Mouse (Mus musculus): ENCODE measurements around the gene Il31ra. TPM values are rescaled to one million over a fixed set of nuclear protein-coding genes. Genes with fewer than 3 reads are reported as not detected.
A peak's percentile ranks its signal among the peaks of the same experiment; 100 is the strongest.

The Il31ra gene
- total RNA-seq, 4 experiments from 2014 or later: 0.13 to 0.81 (median 0.32) TPM; not detected in 1

DNA sequence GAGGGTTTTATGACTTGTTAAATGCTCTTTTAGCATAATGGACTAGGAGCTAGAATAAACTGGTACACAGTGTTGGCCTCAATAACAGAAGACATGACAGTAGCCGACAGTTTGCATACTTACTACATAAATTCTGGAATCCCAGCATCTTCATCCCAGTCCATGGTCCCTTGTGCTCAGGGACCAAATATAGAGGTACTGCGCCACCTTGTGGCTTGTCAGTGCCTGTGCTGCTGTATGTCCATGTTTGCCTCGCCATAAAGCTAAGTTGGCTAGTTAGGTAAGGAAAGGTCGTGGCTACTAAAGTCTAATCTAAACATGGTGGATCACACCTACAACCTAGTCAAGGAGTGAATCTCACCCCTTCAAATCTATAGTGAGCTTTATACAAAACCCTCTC is 84.7 kb downstream of the Il31ra start:
- peak in 1 of 2 experiments; percentile 33 for DNase-seq (ENCODE audit: low spot score in 2 of 2)

DNA sequence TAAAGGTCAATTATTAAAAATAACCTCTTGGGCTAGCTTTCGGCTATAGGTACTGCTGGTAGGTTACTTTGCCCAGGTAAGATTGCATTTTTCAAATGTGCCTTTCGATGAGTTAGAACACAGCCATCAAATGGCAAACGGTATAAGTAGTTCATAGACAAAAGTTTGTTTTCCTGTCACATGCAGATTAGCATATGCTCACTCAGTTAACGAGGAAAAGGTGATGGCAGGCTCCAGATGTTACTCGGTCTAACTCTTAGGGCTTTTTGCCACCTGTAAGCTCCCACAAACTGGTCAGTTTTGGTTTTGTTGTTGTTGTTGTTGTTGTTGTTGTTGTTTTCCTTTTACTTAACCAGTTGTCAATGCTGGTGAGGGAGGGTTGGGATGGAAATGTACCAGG is 85.7 kb downstream of the Il31ra start:
- no peak for DNase-seq (ENCODE audit: low spot score in 2 of 2)

DNA sequence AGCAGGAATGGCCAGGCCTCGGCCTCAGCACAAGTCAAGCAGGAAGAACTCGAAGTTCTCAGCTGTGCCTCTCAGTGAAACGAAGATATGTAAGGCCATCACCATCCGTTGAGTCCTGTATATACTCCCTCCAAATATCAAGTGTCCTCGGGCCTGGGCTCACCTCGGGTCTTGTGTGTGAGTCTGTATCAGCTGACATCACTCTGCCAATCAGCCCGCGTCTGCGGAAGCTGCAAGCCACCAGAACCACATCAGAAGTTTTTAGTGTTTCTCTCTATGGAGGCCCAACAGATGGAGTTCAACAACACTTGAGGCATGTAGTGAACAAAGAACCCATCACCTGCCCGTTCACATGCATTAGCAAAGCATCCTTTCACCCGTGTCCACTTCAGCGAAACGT is 86.5 kb downstream of the Il31ra start:
- no peak for DNase-seq (ENCODE audit: low spot score in 2 of 2)

DNA sequence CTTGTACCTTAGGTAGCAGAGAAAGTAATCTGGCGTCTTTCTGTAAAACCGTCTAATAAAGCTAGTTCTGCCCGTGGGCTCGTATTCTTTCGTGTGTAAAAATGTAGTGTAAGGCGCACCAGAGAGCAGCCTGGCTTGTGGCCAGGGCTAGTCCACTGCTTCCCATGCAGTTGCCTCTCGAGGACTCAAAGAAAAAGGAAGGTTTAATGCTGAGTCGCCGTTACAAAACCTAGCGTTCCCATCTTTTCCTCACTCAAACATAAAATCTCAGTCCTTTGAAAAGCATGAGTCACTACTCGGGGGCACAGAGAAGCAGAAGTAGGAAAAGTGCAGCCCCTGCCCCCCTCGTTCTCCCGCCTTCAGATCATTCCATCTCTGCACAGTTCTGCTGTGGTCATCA is 87.4 kb downstream of the Il31ra start:
- no peak for DNase-seq (ENCODE audit: low spot score in 2 of 2)

DNA sequence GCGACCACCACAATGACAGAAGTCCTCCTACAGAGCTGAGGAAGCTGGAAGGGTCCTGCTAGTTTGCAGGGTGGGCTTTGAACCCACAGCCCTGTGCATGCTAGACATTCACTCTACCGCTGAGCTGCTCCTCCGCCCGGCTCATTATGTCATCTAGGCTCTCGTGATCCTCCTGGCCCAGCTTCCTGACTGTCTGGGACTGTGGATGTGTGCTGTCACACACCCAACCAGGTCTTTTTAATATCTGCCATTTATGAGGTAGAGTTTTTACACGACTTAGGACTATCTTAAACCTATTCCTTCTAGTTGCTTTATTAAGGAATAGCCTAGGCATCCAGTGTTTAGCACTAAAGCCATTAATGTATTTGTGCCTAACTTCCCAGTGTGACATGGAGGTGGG is 88.7 kb downstream of the Il31ra start:
- DNase-seq (ENCODE audit: low spot score in 2 of 2): no peak

DNA sequence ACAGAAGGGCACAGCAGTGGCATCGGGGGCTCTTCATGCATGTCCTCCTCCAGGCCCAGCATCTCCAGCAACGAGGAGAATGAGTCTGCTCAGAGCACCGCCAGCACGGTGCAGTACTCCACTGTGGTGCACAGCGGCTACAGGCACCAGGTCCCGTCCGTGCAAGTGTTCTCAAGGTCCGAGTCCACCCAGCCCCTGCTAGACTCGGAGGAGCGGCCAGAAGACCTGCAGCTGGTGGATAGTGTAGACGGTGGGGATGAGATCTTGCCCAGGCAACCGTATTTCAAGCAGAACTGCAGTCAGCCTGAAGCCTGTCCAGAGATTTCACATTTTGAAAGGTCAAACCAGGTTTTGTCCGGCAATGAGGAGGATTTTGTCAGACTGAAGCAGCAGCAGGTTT is 90.3 kb downstream of the Il31ra start:
- DNase-seq (ENCODE audit: low spot score in 2 of 2): no peak

DNA sequence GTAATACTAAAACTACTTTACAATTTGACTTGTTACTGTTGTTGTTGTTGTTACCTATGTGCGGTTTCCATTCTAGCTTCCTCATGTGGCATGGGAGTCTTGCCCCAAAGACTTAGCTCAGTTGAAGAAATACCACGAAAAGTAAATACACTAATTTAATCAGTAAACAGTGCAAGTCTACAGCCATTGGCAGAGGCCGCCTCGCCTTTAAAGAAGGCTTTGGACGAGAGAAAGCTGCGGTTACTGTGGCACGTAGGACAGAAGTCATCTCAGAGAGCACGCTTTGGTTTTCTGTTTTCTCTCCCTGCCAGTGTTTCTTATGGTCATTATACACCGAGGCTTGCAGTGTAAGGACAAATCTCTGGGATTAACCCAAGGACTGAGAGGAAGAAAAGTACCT is 93.7 kb downstream of the Il31ra start:
- DNase-seq (ENCODE audit: low spot score in 2 of 2): no peak

DNA sequence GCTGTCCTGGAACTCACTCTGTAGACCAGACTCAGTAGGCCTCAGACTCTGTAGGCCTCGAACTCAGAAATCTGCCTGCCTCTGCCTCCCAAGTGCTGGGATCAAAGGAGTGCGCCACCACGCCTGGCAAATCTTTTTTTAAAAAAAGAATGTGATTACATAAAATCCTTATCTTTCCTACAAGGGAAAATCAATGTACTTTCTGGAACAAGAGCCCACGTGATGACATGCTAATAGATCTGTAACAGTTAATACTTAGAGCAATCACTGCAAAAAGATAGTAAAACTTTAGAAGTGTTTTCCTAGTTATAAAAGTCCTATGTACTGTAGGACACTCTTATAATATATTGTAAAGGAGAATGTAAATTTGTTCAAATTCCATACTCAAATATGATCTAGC is 94.1 kb downstream of the Il31ra start:
- DNase-seq (ENCODE audit: low spot score in 2 of 2): no peak

DNA sequence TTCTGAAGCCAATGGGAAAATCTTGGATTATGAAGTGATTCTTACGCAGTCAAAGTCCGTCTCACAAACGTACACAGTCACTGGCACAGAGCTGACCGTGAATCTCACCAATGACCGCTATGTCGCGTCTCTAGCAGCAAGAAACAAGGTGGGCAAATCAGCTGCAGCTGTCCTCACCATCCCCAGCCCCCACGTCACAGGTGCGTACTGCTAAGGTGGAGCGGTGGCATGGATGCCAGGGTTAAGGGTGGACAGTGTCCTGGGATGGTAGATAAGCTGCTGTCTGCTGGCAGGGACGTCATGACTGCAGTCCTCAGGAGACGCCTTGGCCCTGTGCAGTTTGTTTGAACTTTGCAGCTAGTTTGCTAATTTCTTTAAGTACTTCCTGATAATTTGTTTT is 99.6 kb downstream of the Il31ra start:
- DNase-seq (ENCODE audit: low spot score in 2 of 2): no peak

DNA sequence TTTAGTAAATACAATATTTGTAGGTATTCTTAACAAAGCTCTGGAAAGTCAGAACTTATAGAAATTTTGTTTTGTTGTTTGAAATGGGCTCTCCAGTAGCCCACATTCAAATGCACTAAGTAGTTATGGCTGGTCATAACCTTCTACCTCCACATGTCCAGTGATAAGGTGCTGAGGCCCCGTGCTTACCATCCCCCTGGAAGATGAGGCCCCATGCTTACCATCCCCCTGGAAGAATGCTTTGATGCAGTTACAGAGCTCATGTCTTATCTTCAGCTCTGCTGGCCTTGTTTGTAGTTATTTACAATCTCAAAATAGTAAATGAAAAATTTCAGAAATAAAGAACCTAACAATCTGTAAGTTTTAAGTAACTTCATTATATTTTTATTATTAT is 101.9 kb downstream of the Il31ra start:
- no peak for DNase-seq (ENCODE audit: low spot score in 2 of 2)

DNA sequence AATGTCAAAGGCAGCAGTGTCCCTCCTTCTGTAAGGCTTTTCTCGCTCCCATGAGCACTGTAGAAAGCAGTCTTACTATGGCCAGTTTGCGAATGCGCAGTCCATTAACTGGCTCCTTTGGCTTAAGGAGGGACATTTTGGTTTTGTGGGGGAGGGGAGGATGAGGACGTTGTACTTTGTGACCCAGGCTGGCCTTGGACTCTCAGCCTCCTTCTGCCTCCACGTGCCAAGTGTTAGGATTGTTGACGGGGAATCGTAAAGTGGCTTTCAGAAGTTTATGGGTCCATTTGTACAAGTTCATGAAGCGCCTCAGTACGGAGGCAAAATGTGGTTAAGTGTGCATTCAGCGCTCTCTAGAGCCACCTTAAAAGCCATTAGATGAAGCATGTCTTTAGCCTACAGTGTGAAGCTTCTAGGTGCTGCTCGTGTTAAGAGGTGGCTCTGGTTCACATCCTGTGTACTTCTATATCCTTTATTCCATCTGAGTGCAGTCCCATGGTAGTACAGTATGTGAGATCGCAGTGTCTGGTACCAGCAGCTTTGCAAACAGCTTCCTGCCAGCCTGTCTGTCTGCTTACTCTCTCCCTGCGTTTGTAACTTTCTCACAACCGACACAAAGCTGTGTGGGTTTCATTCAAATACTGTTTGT is 102.4 kb downstream of the Il31ra start:
- no peak for DNase-seq (ENCODE audit: low spot score in 2 of 2)

DNA sequence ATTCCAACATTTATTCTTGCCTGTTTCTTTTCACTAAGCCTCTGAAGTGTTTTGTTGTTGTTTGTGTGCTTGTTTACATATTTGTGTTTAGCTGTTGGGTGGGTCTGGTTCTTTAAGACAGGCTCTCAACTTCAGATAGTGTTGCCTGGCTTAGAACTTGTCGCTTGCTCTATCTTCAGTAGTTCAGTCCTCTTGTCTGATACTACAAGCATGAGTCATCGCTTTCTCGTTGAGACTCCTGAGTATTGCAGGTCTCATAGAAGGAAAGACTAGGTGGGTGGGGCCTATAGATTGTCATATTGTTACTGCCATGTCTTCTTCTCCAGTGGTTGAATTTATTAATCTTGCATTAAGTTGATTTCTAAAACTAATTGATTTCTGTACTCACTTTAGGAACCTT is 104.1 kb downstream of the Il31ra start:
- DNase-seq (ENCODE audit: low spot score in 2 of 2): no peak

DNA sequence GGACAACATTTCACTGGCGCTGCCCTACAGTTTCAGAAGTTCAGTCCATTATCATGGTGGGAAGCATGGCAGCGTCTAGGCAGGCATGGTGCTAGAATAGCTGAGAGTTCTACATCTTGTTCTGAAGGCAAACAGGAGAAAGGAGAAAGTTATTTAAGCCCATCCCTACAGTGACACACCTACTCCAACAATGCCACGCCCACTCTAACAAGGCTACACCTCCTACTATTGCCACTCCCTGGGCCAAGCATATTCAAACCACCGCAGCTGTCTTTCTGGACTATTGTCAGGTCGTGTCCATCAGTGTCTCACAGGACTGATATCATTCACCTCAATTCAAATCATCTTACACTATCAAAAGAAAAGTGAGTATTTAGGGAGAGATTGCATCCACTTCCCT is 107.5 kb downstream of the Il31ra start:
- no peak for DNase-seq (ENCODE audit: low spot score in 2 of 2)

DNA sequence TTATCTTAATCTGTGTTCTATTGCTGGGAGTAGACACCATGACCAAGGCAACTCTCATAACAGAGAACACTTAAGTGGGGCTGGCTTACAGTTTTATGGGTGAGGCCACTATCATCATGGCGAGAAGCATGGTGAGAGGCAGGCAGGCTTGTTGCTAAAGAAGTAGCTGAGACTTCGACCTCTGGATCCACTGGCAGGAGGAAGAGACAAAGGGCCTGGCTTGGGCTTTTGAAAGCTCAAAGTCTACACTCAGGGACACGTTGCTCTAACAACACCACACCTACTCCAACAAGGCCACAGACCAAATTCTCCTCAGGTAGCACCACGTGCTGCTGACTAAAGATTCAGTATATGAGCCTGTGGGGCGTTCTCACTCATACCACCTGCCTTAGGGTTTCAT is 107.9 kb downstream of the Il31ra start:
- no peak for DNase-seq (ENCODE audit: low spot score in 2 of 2)

DNA sequence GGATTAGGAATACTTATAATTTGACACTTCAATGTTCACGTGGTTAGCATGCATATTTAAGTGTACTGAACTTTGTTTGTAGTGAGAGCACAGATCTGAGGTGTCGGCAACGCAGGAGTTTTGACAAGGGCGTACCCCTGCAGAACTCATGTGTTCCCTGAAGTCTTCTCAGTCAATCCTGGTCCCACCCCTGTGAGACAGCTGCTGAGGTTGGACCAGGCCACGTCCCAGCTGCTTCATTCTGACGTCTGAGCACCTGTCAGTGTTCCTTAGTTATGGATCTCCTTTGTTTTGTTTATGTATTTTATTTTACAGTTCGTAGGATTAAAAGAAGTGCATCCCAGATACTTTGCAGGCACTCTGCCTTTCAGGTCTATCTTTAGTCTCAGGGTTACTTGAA is 111.1 kb downstream of the Il31ra start:
- DNase-seq (ENCODE audit: low spot score in 2 of 2): no peak

DNA sequence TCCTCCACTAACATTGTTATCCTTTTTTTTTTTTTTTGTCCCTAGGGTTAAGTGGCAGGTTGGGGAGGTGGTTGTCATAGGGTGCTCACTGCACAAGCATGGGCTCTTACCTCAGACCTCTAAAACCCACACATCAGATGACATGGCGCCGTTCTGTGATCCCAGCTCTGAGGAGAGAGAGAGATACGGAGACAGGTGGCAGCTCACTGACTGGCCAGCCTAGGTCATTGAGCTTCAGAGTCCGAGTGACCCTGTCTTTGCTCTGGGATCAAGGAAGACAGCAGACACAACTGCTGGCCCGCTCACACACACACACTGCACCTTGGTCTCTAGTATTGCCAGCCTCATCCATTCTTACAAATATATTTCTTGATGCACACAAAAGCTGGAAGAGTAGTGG is 111.6 kb downstream of the Il31ra start:
- no peak for DNase-seq (ENCODE audit: low spot score in 2 of 2)

DNA sequence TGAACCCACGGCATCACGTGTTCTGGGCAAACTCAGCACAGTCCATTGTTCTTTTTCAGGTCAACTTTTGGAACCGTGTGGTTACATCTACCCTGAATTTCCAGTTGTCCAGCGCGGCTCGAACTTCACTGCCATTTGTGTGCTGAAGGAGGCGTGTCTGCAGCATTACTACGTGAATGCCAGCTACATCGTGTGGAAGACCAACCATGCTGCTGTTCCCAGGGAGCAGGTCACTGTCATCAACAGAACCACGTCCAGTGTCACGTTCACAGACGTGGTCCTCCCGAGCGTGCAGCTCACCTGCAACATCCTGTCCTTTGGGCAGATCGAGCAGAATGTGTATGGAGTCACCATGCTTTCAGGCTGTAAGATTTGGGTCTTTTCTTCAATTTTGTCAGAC is 114.2 kb downstream of the Il31ra start:
- DNase-seq (ENCODE audit: low spot score in 2 of 2): no peak

DNA sequence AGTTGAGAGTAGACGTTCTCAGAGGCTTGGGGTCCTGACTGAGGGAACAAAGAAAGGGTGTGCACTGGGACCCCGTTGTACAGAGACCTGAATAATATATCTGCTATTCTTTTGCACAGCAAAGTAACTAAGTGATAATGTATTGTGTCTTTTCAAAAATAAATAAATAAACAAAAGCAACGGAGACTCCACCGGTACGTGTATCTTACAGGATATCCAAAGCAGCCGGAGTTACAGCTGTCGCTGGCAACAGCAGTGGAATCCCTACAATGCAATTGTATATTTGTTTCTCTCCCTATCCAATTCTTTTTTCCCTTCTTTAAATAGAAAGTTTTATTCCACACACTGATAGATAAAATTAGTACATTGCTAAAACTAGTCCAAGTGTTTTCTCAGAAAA is 115.1 kb downstream of the Il31ra start:
- no peak for DNase-seq (ENCODE audit: low spot score in 2 of 2)

DNA sequence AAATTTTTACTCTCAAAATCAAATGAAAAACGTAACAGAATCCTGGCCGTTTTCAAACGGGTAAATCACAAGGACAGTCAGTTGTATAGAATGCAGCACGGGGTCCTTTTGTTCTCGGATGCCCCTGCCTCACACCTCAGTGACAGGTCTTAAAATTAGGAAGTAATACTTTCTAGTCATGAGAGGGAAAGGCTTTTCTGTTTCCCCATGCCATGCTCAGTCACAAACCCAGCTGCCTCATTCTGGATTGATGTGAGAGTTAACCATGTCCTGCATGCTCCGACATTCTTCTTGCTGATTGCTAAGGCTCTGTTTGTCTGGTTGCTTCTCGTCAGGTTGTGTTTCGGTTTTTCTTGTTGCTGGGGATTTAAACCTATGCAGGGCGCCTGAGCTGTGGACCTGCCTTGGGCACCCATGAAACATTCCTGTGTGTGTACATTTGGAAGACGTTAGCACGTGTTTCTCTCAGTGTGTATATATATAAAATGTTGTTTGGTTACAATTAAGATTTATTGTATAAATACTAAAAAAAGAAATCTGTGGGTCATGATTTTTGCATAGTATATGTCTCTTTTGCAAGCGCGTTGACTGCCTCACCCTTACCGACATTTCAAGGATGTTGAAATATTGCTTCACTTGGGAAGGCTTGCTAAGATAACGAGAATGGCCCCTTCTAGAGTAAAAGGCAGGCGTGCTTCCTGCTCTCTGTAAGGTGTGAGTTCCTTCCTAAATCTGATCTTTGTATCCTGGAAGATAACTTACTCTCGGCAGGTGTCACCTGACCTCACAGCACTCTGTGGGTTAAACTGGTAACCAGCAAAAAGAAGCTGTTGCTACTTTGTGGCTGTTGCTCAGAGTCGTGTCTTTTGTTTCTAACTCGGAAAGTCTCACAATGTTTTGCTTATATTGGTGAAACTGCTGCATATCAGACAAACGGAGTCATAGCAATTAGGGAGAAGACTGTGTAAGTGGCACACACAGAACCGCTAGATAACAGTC is 120.1 kb downstream of the Il31ra start:
- no peak for DNase-seq (ENCODE audit: low spot score in 2 of 2)

DNA sequence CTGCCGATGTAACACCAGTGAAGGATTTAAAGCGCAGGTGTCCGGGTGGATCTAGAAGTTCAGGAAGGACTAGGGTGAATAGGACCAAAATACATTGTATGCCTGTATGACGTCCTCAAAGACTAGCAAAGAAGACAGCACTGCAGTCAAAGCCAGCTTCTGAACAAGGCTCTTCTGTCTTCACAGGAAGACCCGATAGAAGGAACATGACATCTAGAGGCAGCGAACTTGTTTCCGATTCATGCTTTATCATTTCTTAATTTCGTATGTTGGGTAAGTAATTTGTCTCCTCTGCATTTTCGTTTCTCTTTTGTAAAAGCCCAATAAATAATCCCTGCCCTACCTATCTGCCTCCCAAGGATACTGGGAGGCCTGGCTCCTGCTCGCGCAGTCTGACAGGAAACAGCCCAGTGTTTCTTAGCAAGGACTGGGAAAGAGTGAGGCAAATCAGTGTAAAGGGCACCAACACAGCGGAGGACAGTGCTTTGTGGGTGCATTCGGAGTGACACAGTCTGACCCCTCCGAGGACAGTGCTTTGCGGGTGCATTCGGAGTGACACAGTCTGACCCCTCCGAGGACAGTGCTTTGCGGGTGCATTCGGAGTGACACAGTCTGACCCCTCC is 121.6 kb downstream of the Il31ra start:
- no peak for DNase-seq (ENCODE audit: low spot score in 2 of 2)

DNA sequence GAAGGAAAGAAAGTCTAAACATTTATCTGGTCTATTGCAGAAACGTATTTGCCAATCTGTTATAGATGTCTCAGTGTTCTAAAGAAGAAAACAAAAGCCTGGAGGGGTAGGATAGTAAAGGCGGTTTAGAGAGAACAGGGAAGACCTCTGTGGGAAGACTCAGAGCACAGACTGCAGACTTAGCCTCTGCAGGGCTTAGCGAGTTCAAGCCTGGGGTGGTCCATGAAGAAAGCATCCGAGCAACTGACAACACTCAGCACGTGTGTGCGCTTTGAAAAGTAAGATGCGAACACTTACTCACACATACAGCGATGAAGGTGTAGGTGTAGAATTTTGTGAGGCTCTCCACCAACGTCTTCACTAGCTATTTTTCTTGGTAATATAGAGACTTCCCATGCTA is 123.0 kb downstream of the Il31ra start:
- no peak for DNase-seq (ENCODE audit: low spot score in 2 of 2)
